Mouse (Mus musculus) heart, adult 11 months (tissue): ENCODE measurements around the gene Adgrg4.

Experiments used
- DNase-seq: peaks from one replicate; pipeline ENCODE4 v3.0.0; 2022

The Adgrg4 gene

GRCm38 (mm10) chrX:56869863-56870262, at the start of gene Adgrg4:
Gene Adgrg4, plus strand, starts transcription at chrX:56870163.
- DNase-seq: no peak

- DNase-seq: peak; percentile 93
Observed at GRCm38 (mm10) chrX:56821765-56822603, 48.0 kb upstream of the Adgrg4 start, which contains the start of gene Map7d3. Gene Map7d3, minus strand, starts transcription at chrX:56822326.

GRCm38 (mm10) chrX:56827492-56827891, 42.5 kb upstream of the Adgrg4 start:
- DNase-seq: no peak

GRCm38 (mm10) chrX:56835842-56836241, 34.1 kb upstream of the Adgrg4 start:
- no peak for DNase-seq

GRCm38 (mm10) chrX:56839369-56839768, 30.6 kb upstream of the Adgrg4 start:
- DNase-seq: no peak

GRCm38 (mm10) chrX:56841255-56841654, 28.7 kb upstream of the Adgrg4 start:
- DNase-seq: no peak

GRCm38 (mm10) chrX:57012891-57013290, 142.9 kb downstream of the Adgrg4 start:
- no peak for DNase-seq

GRCm38 (mm10) chrX:57042774-57043173, 172.8 kb downstream of the Adgrg4 start, which contains the start of gene Brs3:
Gene Brs3, plus strand, starts transcription at chrX:57043074.
- no peak for DNase-seq

GRCm38 (mm10) chrX:57043869-57044268, 173.9 kb downstream of the Adgrg4 start:
- no peak for DNase-seq
